Mouse (Mus musculus): Measurements from ENCODE around the gene Gm38431.

DNA sequence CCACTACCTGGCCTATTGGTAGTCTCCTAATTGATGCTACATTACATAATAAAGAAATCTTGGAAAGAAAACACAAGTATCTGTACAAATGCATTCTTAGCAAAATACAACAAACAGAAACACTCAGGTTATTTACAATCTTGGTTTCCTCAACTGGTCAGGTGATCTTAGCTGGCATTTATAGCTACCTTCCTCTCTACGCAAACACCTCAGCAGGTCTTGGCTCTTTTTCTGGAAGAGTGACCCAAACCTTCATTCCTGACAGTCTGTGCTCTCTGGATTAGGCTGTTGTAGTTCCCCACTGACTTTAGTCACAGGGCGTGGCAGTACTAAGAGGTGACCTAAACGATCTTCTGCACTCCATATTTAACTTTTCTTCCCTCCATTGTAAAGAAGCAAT is 46.6 kb downstream of the Gm38431 start:
- TF ChIP-seq CTCF (IDR thresholded peaks at IDR 0.05; ENCODE audit: borderline replicate concordance, extremely low read depth, insufficient read depth, insufficient read length) (no peak), POLR2A (IDR thresholded peaks at IDR 0.05; ENCODE audit: borderline replicate concordance, extremely low read depth, insufficient read depth, insufficient read length, poor library complexity, severe bottlenecking) (no peak)

All from brain, embryonic 14.5 days (tissue).